Mouse (Mus musculus) cerebellum, adult 18-20 months (tissue): ENCODE measurements around the gene Acrv1.
"Not testable (repeated sequence)": the region's sequence is repeated elsewhere in the genome, so short reads cannot be mapped to it uniquely, and the experiment has no call there.

Experiments used
- DNase-seq, 2 experiments: peaks; one replicate each; pipeline ENCODE4 v3.0.0; 2021

Acrv1 gene

DNA sequence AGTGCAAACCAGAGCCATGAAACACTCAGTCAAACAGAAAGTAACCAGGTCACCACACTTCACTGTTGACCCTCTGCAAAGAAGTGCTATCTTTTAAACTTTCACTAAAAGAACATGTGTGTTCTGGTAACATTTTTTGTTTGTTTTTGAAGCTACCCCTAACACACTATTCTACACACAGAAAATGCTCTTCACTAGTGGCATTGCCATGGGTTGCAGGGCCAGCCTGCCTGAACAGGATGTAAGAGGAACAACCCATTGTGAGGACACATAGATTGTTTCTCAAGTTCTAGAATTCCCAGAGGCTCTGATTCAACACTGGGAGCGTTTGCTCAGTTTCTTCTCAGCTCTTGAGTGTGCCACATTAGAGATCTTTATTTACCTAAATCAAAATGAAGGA is at the start of gene Acrv1:
TSS of gene Acrv1 (plus strand) at position 301 of the 400 bp plus-strand sequence.
- DNase-seq: no peak

DNA sequence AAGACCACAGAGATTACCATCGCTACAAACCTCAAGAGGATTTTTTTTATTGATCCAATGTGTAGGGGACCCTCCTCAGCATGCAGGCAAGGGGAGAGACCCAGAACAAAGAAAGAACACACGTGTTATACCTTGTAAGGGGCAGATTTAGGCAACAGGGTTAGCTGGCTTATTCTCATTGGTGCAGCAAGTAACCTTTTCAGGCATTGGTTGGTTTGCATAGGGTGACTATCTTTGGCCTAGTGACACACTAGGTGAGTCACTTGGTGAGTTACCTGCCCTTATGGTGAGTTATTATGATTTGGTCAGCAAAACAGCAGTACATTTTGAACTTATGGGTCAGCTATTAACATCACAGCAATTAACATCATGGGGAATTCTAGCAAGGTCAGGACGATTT is 49.7 kb upstream of the Acrv1 start, which contains the start of gene A630095E13Rik:
TSS of gene A630095E13Rik (minus strand) at position 101 of the 400 bp plus-strand sequence.
- not testable (repeated sequence) for DNase-seq

GRCm38 (mm10) chr9:36681424-36681823 is 11.6 kb upstream of the Acrv1 start:
- no peak for DNase-seq

GRCm38 (mm10) chr9:36687329-36687728 is 5.7 kb upstream of the Acrv1 start:
- DNase-seq: no peak

DNA sequence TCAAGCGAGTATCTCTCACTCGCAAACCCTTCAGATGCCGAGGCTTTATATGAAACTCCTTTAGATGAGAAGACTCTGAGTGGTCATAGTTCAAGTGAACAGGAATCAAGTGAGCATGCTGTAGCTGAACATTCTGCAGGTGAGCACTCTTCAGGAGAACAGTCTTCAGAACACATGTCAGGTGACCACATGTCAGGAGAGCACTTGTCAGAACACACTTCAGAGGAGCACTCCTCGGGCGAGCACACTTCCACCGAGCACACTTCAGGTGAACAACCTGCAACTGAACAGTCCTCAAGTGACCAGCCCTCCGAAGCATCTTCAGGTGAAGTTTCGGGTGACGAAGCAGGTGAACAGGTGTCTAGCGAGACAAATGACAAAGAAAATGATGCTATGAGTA is 1.3 kb downstream of the Acrv1 start:
- DNase-seq: no peak

GRCm38 (mm10) chr9:36705923-36706322 is 12.9 kb downstream of the Acrv1 start:
- no peak for DNase-seq

- no peak for DNase-seq
These were observed 14.3 kb downstream of the Acrv1 start for GRCm38 (mm10) chr9:36707304-36707703.

- no peak for DNase-seq
These were observed 23.6 kb downstream of the Acrv1 start for GRCm38 (mm10) chr9:36716624-36717023.

DNA sequence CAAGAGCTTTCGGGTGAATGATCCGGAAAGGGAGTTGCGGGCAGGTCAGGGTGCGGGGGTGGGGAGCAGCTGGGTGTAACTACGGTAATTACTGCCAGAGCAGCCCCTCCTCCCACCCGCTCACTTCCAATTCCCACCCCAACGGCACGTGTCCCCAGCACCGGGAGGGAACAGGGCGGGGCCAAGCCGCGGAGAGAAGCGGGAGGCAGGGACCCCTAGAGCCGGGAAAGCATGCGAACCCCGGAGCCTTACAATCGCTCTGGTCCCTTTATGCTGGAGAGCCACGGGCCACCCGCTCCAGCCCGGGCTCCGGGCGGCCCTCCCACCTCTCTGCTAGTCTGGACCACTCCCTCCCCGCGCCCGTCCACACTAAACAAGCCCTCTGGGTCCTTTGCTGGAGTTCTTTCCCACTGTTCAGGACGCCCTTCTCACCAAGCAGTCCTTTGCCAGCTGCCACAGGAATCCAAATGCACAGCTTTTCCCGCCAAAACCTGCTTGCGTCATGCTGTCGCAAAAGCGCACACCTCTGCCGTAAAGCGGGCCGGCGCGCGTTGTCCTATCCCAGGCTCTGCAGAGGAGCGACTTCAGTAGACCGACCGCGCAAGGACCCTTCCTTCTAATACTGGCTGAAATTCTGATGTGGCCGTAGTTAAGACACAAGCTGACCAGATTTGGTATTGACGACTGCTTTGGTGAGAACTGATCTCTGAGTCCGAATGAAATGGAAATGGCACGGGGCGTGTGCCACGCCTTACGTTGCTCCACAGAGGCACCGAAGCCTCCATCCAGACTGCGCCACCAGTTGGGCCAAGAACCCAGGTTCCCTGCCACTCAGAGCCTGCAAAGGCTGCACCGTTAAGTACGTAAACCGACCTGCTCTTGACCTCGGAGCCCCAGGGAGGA is 33.4 kb downstream of the Acrv1 start:
- peak; percentile 87 to 95 for DNase-seq

DNA sequence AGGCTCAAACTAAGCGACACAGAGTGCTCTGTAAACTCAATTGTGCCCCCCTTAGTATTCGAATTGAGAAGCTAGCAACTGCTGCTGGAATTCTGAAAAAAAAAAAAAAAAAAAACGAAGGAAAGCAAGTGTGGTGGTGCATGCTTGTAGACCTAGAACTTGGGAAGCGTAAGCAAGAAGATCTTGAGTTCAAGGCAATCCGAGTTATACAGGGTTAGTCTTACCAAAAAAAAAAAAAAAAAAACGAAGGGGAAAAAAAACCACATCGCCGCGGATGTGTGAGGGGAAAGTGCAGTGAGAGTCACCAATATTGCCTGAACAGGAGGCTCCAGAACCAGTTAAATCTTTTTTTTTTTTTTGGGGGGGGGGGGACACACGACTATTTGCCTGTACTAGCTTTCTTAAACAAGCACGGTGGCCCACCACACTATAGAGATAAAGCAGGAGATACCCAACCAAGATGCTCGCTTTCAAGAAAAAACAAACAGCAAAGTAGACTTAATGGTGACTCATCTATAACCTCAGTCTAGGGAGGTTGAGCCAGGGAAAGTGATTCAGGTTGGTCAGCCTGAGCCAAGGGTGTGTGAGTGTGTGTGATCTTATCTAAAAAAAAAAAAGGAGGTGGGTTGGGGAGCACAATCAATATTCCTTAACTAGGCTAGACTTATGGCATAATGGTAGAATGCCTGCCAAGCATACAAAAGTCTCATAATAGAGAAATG is 34.2 kb downstream of the Acrv1 start, which contains the start of gene Chek1:
TSS of gene Chek1 (minus strand) at position 32 of the 722 bp plus-strand sequence.
- DNase-seq: no peak
